Mouse (Mus musculus) G1E (cell line): Measurements from ENCODE around the gene Map2k1. TPM values are rescaled to one million over a fixed set of nuclear protein-coding genes. Genes with fewer than 3 reads are reported as not detected.

Experiments
- ATAC-seq: 2 replicates; pipeline ENCODE4 v1.8.0; 2016; ENCODE audit warnings: mild to moderate bottlenecking; ENCODE audit not compliant: insufficient number of reproducible peaks, poor library complexity, low FRiP score, severe bottlenecking; ENCODE audit errors: extremely low read depth
- DNase-seq: peaks from one replicate; pipeline ENCODE4 v3.0.0; 2012; ENCODE audit warnings: low spot score
- H3K27me3 ChIP-seq: 2 replicates; pipeline ENCODE4 v1.6.1; 2012; ENCODE audit warnings: mild to moderate bottlenecking, low read length, inconsistent platforms; ENCODE audit not compliant: insufficient read depth
- H3K36me3 ChIP-seq: replicated peaks from 2 replicates; pipeline ENCODE3; 2012; ENCODE audit warnings: mild to moderate bottlenecking, inconsistent platforms
- H3K4me1 ChIP-seq: 2 replicates; pipeline ENCODE4 v1.6.1; 2012; ENCODE audit warnings: low read depth, low read length, inconsistent platforms, mixed read lengths; ENCODE audit not compliant: insufficient read depth
- H3K4me3 ChIP-seq: 2 replicates; pipeline ENCODE4 v1.5.1; 2012; ENCODE audit warnings: low read depth, mild to moderate bottlenecking, inconsistent platforms, low read length, moderate library complexity, mixed read lengths
- H3K9me3 ChIP-seq: replicated peaks from 2 replicates; pipeline ENCODE4 v1.6.1; 2012; ENCODE audit warnings: inconsistent platforms
- CTCF ChIP-seq: IDR thresholded peaks from 2 replicates; pipeline ENCODE4 v1.5.1; 2012; ENCODE audit warnings: low read depth, low read length, inconsistent platforms, mixed read lengths
- GATA1 ChIP-seq: IDR thresholded peaks from 2 replicates; pipeline ENCODE4 v1.6.1; 2012; ENCODE audit warnings: borderline replicate concordance, low read length, inconsistent platforms, mixed read lengths
- GATA2 ChIP-seq: IDR thresholded peaks from 2 replicates; pipeline ENCODE4 v1.6.1; 2012; ENCODE audit warnings: low read depth, low read length, inconsistent platforms, borderline replicate concordance
- POLR2AphosphoS5 ChIP-seq: IDR thresholded peaks from 2 replicates; pipeline ENCODE4 v1.6.1; 2012; ENCODE audit warnings: low read depth, low read length, inconsistent platforms; ENCODE audit not compliant: insufficient replicate concordance
- TAL1 ChIP-seq: conservative IDR thresholded peaks from 2 replicates; pipeline ENCODE4 v1.6.1; 2012; ENCODE audit warnings: low read depth, low read length, inconsistent platforms, mixed read lengths
- polyA plus RNA-seq: library from polyadenylated mRNA; stranded (reverse); fragments of >175 nt; gene quantifications from 2 replicates; pipeline ENCODE4 v1.2.3, GENCODE M21; 2012
- total RNA-seq, 2 experiments: library from RNA; stranded (forward) in 1 of 2; stranded (reverse) in 1 of 2; fragments of 200-1000 nt in 1 of 2; fragments of >200 nt in 1 of 2; fragmentation: Nextera tagmentation in 1 of 2; gene quantifications; 2 replicates each; pipeline ENCODE4 v1.2.3; 2014 to 2017

Gene Map2k1
- total and polyA plus RNA-seq, 3 experiments, result 40.0 to 121 (median 43.3) TPM

GRCm38 (mm10) chr9:64240116-64240515 is 13.3 kb downstream of the Map2k1 start:
- Histone ChIP-seq H3K9me3 (no peaks in the 10 kb centered on the region), H3K4me1 (peaks cover 7% of the 10 kb centered on the region), H3K36me3 (peaks cover 59% of the 10 kb centered on the region), H3K4me3 (no peak overlapping the region), H3K27me3 (no peaks in the 10 kb centered on the region)
- DNase-seq, result no peak
- TF ChIP-seq GATA1, result no peak
- TF ChIP-seq TAL1, result no peak
- no peak for TF ChIP-seq POLR2AphosphoS5
- no peak for TF ChIP-seq CTCF
- no peak for TF ChIP-seq GATA2
- ATAC-seq, result no peak

GRCm38 (mm10) chr9:64236056-64236455 is 17.4 kb downstream of the Map2k1 start:
- ATAC-seq (no peak), DNase-seq (no peak)
- H3K4me1 ChIP-seq, result peaks cover 3% of the 10 kb centered on the region; the same call in 1 of the 2 replicates
- no peaks in the 10 kb centered on the region for H3K27me3 ChIP-seq
- TF ChIP-seq TAL1 (no peak), GATA1 (no peak), POLR2AphosphoS5 (no peak), CTCF (no peak), GATA2 (no peak)
- H3K4me3 ChIP-seq, result no peak overlapping the region
- no peaks in the 10 kb centered on the region for H3K9me3 ChIP-seq
- peaks cover 62% of the 10 kb centered on the region for H3K36me3 ChIP-seq

- no peaks in the 10 kb centered on the region for H3K27me3 ChIP-seq
- H3K36me3 ChIP-seq, result peaks cover 62% of the 10 kb centered on the region
- no peaks in the 10 kb centered on the region; the same call in 1 of the 2 replicates for H3K4me1 ChIP-seq
- TF ChIP-seq GATA2, result no peak
- no peak for TF ChIP-seq GATA1
- no peak for TF ChIP-seq POLR2AphosphoS5
- no peak for TF ChIP-seq TAL1
- no peak for TF ChIP-seq CTCF
- DNase-seq (no peak), ATAC-seq (no peak)
- no peaks in the 10 kb centered on the region for H3K9me3 ChIP-seq
- H3K4me3 ChIP-seq, result no peak within 1 kb of the TSS
Observed at GRCm38 (mm10) chr9:64234768-64235435, 18.5 kb downstream of the Map2k1 start, which contains the start of gene Uchl4. Gene Uchl4 (plus strand): TSS chr9:64235201.

GRCm38 (mm10) chr9:64233656-64234055 is 19.8 kb downstream of the Map2k1 start:
- DNase-seq, result no peak
- Histone ChIP-seq H3K27me3 (no peaks in the 10 kb centered on the region), H3K4me3 (no peak overlapping the region), H3K9me3 (no peaks in the 10 kb centered on the region), H3K36me3 (peaks cover 66% of the 10 kb centered on the region), H3K4me1 (no peaks in the 10 kb centered on the region; the same call in 1 of the 2 replicates)
- ATAC-seq, result no peak
- TF ChIP-seq GATA2 (no peak), CTCF (no peak), GATA1 (no peak), TAL1 (no peak), POLR2AphosphoS5 (no peak)

GRCm38 (mm10) chr9:64232257-64232957 is 21.0 kb downstream of the Map2k1 start:
- peaks cover 71% of the 10 kb centered on the region for H3K36me3 ChIP-seq
- TF ChIP-seq CTCF (no peak), POLR2AphosphoS5 (no peak), GATA2 (no peak), TAL1 (no peak), GATA1 (no peak)
- peaks cover 3% of the 10 kb centered on the region; the same call in 1 of the 2 replicates for H3K4me1 ChIP-seq
- ATAC-seq (no peak), DNase-seq (no peak)
- no peaks in the 10 kb centered on the region for H3K27me3 ChIP-seq
- no peaks in the 10 kb centered on the region for H3K9me3 ChIP-seq
- no peak overlapping the region for H3K4me3 ChIP-seq

GRCm38 (mm10) chr9:64231674-64232073 is 21.8 kb downstream of the Map2k1 start:
- Histone ChIP-seq H3K9me3 (no peaks in the 10 kb centered on the region), H3K4me1 (peaks cover 3% of the 10 kb centered on the region; the same call in 1 of the 2 replicates), H3K4me3 (no peak overlapping the region), H3K36me3 (peaks cover 76% of the 10 kb centered on the region), H3K27me3 (no peaks in the 10 kb centered on the region)
- DNase-seq (no peak), ATAC-seq (no peak)
- TF ChIP-seq GATA2 (no peak), TAL1 (no peak), CTCF (no peak), POLR2AphosphoS5 (no peak), GATA1 (no peak)
